Mouse (Mus musculus) cerebellum, adult 9-11 months (tissue): ENCODE measurements around the gene Med12l.
"Not testable (repeated sequence)": the region's sequence is repeated elsewhere in the genome, so short reads cannot be mapped to it uniquely, and the experiment has no call there.

Experiments
- DNase-seq: peaks from one replicate; pipeline ENCODE4 v3.0.0; 2022

Gene Med12l

DNA sequence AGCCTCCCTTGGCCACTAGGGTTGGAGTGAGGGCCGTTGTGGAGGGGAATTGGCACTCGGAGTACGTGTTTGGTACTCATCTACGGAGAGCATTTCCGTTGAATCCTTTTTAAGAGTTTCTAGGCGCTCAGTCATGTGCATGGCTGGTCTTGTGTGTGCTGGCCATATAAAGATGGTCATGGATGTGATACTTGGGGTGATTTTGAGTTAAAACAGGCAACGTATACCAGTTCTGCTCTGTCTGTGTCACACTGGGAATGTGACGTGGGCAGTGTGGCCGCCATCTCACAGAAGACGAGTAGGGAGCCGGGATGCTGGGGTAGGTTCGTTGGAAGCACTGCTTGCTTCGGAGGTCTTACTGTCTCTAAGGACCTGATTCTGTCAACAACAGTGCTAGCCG, 17.3 kb downstream of the Med12l start:
- DNase-seq: no peak

DNA sequence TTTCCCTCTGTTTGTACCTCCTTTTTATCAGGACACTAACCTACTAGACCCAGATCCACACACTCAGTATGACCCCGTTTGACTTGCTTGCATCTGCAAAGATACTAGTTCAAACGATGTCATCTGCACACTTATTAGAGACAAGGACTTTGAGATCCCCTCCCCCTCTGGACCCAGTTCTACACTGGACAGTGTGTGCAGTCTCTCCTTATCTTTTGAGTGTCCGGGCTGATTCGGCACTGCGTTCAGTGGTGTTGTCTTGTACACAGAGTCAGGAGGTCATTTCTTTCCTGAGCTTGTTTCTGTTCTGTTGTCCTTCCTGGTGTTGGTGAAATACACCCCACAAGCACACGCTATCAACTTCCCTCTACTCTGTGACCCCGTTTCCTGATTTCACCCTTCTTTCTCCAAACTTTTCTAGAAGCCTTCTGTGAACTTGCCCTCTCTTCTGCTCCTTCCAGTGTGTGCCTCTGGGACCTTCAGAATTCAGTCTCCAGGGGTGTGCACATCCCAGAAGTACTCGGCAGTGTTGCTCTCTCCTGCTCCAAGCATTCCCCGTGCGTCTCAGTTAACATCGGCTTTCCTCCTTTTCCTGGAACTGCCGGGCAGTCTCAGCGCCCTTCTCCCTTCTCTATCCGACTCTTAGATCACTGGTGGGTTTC, 19.0 kb downstream of the Med12l start:
- no peak for DNase-seq

DNA sequence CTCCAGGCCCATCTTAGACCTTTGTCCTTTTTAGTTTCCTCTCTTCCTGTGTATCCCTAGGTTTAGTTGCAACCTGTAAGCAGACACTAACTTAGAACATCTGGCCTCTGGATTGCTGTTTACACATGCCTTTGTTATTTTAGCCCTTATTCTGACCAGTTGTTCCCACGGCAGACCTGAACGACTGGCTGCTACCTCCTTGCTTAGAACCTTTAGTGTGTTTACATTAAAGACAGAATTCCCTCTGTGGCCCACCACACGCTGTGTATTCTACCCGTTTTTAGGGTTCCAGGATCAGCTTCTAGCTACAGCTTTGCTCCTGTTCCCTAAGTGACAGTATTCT, 19.5 kb downstream of the Med12l start:
- no peak for DNase-seq

GRCm38 (mm10) chr3:59028696-59029095, 23.1 kb downstream of the Med12l start:
- no peak for DNase-seq

DNA sequence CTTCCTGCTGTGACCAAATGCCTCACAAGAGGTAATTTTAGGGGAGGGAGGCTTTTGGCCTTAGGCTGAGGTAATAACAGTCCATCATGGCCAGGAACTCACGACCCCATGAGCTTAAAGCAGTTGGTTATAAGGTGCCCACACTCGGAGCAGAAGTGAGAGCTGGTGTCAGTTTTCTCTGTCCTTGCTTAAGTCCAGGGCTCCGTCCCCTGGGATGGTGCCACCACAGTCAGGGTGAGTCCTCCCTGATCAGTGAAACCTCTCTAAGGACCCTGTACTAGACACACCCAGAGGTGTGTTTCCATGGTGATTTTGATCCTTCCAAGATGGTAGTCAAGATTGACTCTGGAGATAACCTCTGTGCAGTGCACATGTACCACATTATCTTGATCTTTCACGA, 25.4 kb downstream of the Med12l start:
- DNase-seq: no peak

DNA sequence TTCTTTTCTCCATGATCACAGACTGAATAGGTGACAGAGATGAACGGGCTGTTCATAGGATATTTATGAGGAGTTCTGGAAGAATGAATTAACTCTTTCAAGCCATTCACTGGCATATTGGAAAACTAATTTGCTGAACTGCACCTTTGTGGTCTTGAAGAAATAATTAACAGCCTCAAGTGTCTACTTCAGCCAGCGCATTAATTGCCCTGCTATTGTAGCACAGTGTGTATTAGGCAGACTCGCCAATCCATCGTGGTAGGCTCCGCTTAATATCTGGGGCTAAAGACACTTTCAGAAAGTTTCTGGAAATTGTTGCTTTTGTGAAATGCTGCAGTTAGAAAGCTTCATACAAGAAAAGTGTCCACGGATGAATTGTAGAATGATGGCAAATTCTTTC, 35.9 kb downstream of the Med12l start:
- DNase-seq: no peak

DNA sequence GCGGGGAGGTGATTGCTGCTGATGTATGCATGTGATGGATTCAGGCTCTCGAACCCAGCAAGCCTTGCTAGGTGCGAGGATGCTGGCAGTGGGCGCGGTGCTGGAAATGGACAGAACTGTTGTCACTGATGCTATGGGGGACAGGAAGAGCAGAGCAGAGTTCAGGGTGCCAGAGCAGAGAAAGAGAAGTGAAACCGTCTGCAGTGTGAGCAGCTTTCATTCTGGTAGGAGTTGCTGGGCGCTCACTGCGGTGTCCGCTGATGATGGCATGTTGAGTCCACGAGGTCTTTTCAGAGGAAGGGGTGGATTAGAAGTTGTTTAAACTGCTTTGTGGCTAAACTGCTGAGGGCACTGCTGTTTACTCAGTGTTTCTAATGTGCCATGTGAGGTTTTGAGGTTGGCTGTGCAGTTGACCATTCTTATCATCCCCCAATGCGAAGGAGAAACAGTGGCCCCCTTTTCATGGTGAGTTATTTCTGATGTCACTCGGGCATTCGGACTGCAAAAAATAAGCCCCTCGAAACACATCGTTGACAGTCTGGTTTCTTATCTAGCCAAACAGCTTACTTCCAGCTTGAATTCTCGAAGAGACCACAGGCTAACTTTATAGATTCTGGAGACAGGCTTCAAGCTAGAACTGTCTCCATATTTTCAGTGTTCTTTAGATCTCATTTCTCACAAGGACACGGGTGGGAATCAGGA, 49.4 kb downstream of the Med12l start:
- no peak for DNase-seq

GRCm38 (mm10) chr3:59059022-59059541, 53.5 kb downstream of the Med12l start:
- DNase-seq: peak; percentile 77

GRCm38 (mm10) chr3:59060131-59060530, 54.5 kb downstream of the Med12l start:
- DNase-seq: no peak

GRCm38 (mm10) chr3:59062141-59062540, 56.5 kb downstream of the Med12l start:
- no peak for DNase-seq

GRCm38 (mm10) chr3:59063431-59063830, 57.8 kb downstream of the Med12l start:
- DNase-seq: no peak

DNA sequence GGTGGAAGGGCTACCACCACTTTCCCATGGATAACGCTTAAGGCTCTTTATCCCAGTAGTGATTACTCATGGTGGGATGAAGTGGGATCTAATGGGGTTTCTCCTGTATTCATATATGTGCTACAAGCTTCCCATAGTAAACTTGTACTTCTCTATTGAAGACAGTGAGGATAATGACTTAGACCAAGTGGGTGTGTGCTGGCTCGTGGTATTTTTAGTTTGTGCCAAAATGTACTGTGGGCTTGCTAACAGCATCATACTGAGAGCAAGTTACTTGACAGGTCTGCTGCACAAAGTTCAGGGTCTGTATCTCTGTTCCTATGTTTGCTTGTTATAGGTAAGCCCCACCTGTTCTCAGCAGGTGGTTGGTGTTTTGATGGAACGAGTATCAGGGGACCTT, 60.3 kb downstream of the Med12l start:
- no peak for DNase-seq

GRCm38 (mm10) chr3:59066558-59067294, 61.1 kb downstream of the Med12l start:
- DNase-seq: no peak

DNA sequence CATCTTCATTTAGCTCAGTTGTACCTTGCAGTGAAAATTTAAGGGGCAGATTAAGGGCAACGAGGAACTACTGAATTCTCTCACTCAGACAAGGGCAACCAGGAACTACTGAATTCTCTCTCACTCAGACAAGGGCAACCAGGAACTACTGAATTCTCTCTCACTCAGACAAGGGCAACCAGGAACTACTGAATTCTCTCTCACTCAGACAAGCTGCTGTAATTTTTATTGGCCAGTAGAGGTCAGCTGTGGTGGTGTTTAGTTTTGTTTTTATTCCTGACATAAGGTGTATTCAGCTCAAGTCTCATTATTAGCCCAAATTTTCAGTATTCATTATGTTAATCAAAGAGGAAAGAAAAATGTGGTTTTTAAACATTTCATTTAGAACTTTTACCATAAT, 63.4 kb downstream of the Med12l start:
- DNase-seq: not testable (repeated sequence)

DNA sequence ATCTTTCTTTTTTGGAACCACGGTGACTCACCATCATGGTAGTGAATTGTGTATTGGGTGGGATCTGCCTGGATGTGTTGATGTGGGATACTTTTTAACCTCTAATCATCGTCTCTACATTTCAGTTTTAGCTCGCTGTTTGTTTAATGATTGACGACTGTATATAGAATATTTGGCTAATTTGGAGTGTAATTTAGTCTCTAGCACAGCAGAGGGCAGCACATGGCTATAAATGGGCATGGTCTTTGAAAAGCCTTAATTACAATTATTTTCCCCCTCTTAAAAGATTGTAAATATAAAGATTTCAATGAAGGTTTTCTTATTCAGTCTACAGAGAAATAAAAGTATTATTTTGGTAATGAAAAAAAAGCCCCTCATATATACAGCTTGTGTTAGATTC, 71.7 kb downstream of the Med12l start:
- no peak for DNase-seq

- no peak for DNase-seq
Measured at GRCm38 (mm10) chr3:59078585-59078984, 73.0 kb downstream of the Med12l start.

DNA sequence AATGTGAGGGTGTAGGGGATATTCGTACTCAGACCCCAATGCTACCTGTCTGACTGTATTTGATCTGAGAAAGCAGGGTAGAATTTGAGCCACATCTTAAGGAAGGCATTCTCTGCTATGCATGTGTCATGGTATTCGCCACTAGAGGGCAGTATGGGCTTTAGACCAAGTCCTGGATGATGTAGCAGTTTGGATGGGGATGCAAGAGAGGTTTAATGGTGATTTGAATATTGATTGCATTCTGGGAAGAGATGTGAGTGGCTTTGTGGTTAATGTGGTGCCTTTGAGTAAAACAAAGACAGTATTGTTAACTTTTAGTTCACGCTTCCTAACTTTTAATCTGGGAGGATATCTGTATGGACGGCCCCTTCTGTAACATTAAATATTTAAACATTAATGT, 73.7 kb downstream of the Med12l start:
- peak; percentile 44 for DNase-seq

- DNase-seq: no peak
Measured at GRCm38 (mm10) chr3:59080293-59080916, 74.8 kb downstream of the Med12l start.

GRCm38 (mm10) chr3:59080919-59081318, 75.3 kb downstream of the Med12l start:
- peak; percentile 34 for DNase-seq

- no peak for DNase-seq
Measured at GRCm38 (mm10) chr3:59092702-59093101, 87.1 kb downstream of the Med12l start.

DNA sequence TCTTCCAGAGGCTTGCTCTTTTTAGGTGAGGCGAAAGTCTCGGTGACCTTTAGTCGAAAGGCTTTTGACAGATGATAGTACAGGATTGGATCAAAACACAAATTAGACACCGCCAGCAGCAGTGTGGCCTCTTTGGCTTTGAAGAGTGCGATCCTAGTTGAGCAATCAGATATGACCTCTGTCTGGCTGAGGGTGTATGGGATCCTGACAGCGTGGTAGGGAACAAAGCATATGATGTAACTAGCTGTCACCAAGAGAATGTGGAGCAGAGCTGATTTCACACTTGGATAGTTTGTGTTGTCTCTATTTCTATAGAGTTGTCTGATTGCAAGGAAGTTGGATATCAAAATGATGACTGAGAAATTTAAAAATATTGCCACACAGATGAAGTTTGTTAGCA, 91.8 kb downstream of the Med12l start:
- DNase-seq: no peak

DNA sequence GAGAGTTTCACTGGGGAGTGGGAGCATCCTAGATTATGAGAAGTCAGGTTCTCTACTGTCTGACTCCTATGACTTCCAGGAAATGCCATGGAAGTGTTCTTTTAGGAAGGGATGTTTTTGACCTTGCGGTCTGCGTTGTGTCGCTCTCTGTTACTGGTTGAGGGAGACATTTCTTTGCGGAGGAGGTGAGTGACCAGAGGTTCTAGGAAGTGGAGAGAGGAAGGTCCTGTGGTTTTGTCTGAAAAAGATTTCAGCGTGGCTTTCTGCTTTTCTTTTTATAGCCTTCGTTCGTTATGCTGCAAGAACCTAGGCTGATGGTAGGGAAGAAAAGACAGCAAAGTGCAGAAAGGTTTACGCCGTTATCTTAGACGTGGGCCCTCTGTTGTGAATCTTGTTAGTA, 92.9 kb downstream of the Med12l start:
- DNase-seq: no peak

- DNase-seq: no peak
Measured at GRCm38 (mm10) chr3:59101218-59101986, 95.8 kb downstream of the Med12l start, which contains the start of gene Gpr171. TSS of gene Gpr171 (minus strand) at chr3:59101821.
